Mouse (Mus musculus) gastrocnemius, adult 8-10 months (tissue): ENCODE data around the gene Pde4c. TPM values are rescaled to one million over a fixed set of nuclear protein-coding genes. Genes with fewer than 3 reads are reported as not detected.
A peak's percentile ranks its signal among the peaks of the same experiment; 100 is the strongest.

Experiments
- DNase-seq, 2 experiments: peaks; one replicate each; pipeline ENCODE4 v3.0.0; 2022; ENCODE audit warnings: low spot score in 2 of 2
- total RNA-seq, 4 experiments: library from RNA; stranded (reverse); gene quantifications; 2 replicates each; pipeline ENCODE4 v1.2.4; 2022

Pde4c gene
- total RNA-seq, result 1 to 10 TPM in 2 of 4 experiments, under 1 TPM in 2; 0.65 to 2.3 (median 1.1) TPM

DNA sequence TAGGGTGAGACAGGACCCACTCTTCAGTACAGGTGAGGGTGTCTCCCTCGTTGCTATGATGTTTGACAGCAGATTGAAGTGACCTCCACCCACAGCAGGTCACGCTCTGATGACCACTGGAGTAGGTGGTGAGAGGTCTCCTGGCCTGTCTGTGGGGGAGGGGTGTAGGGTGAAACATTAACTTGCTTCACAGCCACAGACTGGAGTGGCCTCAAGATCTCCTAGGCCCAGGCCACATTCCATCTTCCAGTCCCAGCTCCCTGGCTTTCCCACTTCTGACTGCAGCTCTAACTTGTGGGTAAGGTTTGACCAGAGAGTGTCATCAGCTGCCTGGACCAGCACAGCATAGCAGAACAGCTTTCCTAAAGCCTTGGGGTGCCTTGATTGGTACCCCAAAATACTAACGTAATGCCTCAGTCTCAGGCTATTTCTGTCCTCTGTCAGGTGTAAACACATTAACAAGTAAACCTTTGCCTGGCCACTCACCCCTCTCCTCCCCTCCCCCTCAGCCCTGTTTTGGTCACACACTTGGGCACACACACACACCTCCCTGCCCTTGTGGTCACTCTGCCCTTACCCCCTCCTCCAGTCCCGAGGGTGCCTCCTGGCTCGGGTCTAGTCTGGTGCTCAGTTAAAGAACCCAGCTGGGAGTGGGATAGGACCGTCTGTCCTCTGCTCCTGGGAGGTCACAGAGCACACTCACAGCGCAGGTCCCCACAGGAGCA is at the start of gene Pde4c:
Gene Pde4c (plus strand): TSS at position 235 of the 725 bp plus-strand sequence.
- no peak for DNase-seq

DNA sequence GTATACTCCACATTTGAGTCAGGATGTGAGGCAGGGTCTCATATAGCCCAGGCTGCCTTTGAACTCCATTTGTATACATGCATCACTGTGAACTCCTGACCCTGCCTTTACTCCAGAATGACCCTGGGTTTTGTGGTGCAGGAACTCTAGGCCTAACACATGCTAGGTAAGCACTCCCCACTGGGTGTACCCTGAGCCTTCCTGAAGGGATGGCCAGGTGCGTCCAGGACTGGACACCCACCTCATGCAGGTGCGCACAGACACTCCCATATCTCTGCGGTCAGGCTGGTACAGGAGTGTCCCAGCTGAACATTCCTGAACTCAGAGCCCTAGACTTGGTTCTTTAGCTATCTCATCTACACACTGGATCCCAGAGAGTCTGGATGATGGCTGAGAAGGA is 49.4 kb upstream of the Pde4c start:
- no peak for DNase-seq

DNA sequence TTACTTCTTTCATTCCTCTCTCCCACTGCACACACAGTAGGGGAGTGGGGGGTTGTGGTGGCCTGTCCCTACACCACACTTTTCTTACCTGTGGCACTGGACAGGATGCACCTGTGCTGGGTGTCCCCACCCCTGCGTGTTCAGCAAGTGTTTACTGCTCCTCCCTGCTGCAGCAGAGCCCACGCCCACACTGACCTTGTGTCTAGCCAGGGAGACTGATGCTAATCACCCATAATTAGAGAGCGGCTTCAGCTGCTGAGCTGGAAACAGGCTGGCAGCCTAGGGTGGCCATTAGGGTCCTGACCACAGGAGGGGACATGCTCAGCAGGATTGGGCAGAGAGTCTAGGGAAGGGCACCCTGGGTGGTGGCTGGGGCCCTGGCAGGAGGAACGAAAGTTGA is 48.8 kb upstream of the Pde4c start:
- no peak for DNase-seq

DNA sequence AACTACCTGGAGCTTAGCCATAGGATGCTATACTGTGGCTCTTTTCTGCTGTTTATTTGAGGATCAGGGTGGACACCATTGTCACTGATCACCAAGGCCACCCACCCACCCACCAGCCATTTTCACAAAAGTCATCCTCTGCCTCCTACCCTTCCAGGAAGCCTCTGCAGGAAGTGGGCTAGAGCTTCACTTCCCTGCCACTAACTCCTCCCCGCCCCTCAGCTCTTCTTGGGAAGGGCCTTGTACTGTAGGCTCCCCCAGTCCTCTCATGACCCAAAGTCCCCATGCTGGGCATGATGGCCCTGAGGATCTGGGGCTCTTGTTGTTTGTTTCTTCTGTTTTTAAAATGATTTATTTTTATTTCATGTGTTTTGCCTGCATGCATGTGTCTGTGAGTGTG is 48.2 kb upstream of the Pde4c start:
- no peak for DNase-seq

DNA sequence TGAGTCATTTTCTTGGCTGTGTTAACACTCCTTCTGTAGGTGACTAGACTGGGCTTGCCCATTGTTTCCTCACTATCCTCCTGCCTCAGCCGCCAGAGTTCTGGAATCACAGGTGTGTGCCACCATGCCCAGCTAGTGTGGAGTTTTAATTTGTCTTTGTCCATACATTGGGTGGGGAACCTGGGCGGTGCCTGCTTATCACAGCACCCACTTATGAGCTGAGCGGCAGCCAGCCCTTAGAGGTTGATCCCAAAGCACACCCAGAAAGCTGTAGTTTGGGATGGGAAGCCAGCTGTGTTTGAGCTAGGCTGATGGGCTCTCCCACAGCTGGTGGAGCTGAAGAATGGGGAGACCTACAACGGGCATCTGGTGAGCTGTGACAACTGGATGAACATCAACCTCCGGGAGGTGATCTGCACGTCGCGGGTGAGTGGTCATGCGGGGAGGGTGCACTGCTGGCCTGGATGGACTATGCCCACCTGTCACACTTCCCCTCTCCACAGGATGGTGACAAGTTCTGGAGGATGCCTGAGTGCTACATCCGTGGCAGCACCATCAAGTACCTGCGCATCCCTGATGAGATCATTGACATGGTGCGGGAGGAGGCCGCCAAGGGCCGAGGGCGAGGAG is 46.0 kb upstream of the Pde4c start:
- DNase-seq, result no peak

DNA sequence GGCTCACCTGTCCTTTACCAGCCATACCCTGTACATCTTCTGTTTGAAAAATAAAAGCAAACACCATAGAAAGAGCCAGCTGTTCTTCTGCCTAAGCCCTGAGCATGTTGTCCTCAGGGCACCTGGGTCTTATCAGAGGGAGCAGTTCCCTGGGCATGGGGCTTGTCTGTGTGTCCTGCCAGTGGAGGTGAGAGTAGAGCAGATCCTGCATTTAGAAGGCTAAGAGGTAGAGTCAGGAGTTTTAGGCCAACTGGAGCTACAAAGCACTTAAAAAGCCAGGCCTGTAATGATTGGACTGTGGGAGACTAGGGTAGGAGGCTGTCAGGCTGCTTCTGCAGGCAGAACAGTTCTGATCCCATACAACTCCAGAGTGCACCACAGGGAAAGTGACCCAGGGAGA is 44.8 kb upstream of the Pde4c start:
- no peak for DNase-seq

DNA sequence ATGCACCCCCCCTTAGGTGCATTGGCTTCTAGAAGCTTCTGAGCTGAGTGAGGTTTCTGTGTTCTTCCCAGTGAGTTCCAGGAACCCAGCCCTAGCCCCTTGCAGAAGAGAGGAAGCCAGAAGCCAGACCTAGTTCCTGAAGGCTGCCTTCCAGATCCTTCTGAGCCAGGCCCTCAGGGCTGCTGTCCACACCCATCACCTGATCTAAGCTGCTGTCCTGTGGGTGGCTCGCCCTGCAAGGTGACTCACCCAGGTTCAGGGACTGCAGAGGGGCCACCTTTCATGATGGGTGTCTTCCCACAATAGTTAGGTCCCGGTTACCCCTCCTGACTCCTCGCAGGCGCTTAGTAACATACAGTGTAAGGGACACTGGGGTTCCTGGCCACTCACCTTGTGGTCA is 44.1 kb upstream of the Pde4c start:
- no peak for DNase-seq

DNA sequence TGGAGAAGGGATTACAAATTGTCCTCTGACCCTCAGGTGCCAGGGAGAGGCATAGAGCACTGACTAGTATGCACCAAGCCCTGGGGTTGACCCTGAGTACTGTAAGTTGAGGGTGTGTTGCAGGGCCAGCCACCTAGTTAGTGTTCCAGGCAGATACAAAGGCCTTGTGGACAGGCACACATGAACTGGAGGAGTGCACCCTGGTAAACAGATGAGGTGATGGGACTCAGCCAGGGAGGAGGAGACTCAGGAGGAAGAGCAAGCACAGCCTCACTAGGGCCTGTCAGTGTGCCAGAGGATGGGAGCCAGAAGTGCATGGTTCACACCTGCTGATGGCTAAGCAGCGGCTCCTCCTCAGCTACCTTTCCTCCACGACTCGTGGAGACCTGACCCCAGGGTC is 43.5 kb upstream of the Pde4c start:
- DNase-seq, result no peak

DNA sequence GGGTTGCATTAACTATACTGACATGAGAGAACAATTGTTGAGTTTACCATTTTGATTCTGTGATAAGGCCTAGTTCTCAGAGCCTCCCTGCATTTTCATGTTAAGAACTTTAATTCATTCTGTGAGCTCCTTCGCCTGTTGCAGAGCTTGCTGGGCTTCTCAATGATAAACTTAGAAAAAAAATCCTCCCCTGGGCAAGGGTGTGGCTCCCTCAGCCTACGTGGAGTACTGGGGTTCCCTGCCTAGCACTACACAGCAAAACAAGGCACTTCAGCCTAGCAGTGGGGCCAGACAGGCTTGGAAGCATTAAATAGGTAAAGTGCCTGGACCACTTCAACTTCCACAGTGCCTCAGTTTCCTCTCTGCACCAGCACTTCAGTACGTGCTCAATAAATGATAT is 42.1 kb upstream of the Pde4c start:
- no peak for DNase-seq

DNA sequence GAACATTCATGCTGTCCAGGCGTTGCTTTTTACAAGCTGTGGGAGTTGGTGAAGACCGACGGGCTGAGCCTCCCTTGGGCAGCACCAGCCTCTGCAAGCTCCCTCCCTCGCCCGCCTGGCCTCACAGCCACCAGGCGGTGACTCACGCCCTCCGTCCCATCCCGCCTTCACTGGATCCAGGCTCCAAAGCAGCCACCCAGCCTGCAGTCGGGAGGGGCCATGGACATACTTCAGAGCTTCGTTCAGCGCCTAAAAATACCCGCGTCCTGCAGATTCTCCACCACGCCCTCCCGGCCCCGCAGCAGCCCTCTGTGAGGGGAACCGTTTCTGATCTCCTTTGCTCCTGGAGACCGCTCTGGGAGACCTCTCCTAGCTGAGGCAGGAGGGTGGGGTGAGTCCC is 41.3 kb upstream of the Pde4c start:
- peak; percentile 78 to 88 for DNase-seq

DNA sequence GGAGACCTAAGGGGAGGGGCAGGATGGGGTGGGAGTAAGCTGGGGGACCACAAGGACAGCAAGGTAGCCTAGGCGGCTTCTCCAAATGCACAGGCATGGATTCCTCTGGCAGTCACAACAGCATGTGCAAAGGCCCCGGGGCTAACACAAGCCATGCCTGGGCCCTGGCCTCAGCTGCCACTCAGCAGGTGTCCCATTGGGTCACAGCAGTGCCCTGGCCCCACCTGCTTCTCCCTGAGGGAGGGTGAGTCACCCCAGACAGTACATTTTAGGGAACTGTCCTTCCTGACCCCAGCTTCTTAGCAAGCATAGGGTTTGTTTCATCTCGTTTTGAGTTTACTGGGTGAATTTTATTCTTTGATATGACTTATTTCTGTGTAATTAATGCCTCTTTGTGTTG is 40.8 kb upstream of the Pde4c start:
- DNase-seq, result no peak

DNA sequence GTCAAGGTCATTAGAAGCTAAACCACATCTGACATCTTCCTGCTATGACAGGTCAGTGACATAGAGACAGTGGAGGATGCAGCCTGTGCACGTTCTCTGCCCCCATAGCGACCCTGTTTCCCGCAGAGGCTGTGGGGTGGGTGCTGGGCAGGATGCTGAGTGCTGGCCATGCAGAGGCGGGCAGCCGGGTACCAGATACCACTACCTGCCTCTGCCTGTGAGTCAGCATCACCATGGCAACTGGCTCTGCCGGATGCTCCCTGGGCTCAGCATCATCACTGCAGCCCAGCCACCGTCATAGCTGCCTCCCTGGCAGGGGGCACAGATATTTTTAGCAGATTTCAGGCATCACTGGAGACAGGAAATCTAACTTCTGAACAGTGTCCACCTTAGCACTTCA is 39.2 kb upstream of the Pde4c start:
- DNase-seq, result no peak

DNA sequence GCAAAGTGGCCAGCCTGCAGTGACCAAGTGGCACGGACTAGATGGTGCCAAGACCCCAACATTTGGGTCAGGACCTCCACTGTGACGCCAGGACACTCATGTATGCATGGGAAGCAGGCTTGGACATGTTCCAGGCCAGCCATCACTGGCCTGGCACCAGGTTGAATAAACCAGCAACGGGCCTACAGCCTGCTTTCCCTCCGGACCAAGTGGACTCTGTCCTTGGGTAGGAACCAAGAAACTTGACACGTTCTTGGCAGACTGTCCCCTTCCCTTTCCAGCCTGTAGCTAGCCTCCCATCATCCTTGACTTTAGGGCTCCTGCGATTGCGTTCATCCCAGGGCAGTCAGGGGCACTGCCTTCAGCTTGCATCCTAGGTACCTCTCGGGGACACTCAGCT is 35.9 kb upstream of the Pde4c start:
- peak; percentile 75 to 79 for DNase-seq

DNA sequence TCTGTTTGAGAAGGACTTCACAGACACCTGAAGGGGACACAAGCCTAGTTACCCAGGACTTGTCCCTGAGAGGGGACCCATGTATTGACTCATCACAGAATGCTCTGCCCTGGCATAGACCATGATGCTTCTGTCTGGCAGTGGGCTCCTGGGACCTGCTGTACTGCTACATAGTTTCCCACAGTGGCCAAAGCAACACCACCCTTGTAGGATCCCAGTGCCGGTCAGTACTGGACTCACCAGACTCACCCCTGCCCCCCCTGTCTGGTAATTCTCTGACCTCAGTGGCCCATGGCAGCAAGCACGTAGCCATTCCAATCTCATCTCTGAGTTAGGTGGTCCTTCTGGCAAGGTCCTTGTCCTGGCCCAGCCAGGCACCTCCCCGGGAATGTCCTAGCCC is 35.4 kb upstream of the Pde4c start:
- no peak for DNase-seq

DNA sequence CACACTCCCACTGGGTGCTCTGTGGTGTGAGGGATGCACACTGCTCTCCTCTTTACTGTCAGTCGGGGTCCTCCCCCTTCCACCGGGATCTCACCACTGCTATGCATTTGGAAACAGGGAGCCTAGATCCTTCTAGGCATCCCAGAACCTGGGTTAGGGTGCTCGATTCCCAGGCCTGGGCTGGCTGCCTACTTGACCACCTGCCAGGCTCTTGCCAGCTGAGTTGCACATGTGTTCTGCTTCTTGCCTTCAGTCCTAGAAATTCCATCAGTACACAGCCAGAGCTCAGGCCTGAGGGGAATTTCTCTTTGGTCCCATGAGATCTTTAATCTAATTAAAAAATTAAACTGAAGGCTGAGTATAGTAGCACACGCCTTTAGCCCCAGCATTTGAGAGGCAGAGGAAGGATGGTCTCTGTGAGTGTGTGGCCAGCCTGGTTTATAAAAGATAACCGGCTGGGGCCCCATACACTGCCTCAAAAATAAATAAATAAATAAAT is 33.6 kb upstream of the Pde4c start:
- DNase-seq, result no peak

DNA sequence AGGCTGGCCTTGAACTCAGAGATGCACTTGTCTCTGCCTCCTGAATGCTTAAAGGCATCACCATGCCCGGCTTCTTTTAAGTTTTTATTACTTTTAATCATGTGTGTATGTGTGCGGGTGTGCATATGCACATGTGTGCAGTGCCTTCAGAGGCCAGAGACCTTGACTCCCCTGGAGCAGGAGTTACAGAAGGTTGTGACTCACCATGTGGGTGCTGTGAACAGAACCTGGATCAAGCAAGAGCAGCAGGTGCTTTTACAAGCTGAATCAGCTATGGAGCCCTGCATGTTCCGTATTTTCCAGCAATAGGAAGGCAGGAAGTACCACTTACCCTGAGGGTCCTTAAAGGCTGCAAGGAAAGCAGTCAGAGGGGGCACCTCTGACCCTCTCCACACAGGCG is 32.3 kb upstream of the Pde4c start:
- DNase-seq, result no peak

DNA sequence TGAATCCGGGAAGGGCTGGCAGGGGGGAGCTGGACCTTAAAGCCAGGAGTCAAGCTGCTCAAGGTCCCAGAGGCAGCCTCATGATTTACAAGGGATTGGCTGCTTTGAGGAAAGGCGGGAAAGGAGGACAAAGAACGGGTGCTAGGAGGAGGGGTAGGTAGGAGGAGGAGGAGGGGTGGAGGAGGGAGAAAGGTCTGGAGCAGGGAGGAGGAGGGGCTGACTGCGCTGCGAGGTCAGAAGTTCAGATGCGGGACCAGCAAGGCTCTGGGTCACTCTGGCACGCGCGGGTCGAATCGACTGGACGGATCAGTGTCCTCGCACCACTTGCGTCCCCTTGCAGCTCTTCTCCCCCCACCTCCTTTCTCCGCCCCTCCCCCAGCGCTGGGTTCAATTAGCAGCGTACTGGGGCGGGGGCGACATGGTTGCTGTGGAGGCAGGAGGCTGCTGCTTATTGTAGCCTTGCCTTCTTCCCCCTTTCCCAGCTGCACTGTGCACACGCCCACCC is 31.7 kb upstream of the Pde4c start:
- no peak for DNase-seq

DNA sequence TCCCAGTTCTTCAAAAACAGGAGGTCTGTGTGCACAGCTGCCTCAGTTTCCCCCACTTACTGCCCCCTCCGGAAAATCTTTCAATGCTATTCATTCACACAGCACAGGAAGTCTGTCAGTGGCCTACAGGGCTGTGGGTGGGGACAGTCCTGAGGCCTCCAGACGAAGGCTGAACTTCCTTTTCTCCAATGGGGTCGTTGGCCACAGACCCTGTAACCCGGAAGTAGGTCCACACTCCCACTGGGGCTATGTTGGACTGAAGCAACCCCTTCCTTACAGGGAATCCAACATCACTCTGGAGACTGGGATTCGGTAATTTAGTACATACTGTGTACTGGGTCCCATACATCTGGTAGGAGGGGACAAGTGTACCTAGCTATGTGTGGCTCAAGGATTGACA is 29.9 kb upstream of the Pde4c start:
- DNase-seq, result no peak

DNA sequence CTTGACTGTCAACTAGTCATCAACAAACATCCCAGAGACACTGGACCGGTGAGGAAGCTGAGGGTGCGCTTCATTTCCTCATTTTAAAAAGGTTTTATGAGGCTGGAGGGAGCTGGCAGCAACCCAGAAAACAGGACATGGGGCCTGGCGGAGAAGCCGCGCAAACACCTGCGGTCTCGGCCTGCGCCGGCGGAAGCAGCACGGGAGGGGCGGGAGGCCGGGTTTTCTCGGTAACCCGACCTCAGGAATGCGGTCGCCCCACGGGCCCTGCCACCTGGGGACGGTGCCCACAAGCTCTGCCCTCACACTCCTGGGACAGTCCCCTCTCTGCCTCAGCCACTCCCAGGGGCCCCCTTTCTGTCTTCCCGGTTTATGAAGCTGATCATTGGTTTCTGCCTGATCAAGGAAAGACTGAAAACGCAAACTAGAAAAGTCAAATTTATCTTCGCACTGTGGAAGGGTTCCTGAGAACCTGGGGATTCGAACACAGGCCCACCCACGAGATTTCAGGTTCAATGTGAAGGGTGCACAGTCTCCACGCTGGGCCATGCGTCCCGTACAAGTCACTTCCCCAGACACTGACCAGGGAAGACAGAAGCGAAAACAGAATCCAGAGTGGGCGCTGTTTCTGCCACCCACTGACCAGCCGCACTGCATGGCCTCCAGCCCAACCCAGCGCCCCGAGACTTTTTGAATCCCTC is 28.1 kb upstream of the Pde4c start:
- DNase-seq, result peak in 1 of 2 experiments; percentile 65

DNA sequence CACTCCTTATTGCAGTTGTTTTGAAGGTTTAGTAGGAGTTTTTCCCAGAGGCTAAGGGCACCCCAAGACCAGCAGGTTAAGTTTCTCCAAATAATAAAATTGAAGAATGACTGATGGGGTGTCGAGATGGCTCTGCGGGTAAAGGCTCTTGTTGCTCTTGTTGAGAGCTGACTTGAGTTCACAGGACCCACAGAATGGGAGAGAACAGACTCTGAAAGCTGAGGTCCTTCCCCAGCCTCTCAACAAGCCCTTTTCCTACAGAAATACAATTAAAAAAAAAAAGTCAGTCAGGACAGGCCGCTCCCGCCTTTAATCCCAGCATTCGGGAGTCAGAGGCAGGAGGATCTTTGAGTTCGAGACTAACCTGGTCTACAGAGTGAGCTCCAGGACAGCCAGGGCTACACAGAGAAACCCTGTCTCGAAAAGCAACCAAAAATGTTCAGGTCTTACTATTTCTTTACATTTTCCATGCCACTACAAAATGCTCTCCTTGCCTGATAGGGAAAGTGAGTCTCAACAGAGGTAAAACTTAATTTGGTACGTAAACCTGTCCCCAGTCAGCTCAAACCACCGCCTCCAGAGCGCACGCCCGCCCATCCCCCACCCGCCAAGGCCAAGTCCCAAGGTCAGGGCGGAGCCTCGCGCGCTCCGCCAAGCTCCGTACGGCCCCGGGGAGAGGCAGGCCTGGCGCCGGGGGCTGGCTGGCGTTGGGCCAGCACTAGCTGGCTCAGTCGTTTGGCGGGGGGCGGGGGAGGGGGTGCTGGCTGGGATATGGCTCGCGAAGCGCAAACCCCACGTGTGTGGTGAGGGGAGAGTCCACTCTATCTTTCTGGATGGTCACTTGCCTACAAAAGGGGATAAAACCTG is 27.3 kb upstream of the Pde4c start:
- DNase-seq, result peak in 1 of 2 experiments; percentile 68

DNA sequence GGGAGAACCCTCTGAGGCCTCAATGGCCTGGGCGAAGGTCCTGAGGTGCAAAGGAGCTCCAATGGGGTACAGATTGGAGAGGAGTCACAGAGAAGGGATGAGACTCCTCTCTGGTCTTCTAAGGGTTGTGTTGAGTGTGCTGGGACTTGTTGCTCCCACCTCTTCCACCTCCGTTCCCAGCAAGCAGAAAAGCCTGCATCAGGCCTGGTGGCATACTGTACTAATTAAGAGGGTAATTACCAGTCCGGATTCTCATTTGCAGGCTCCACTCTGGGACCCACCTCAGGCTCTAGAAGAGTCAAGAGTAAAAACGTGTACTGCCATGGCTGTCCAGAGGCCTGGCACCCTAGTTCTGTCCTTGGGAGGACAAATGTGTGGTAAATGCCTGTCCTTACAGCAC is 26.6 kb upstream of the Pde4c start:
- DNase-seq, result no peak
